Mouse (Mus musculus) layer of hippocampus, postnatal 25 days (tissue): ENCODE data around the gene Zbtb22. TPM values are rescaled to one million over a fixed set of nuclear protein-coding genes. Genes with fewer than 3 reads are reported as not detected.
"Not testable (repeated sequence)": the region's sequence is repeated elsewhere in the genome, so short reads cannot be mapped to it uniquely, and the experiment has no call there.

Source experiments
- DNase-seq, 2 experiments: peaks; one replicate each; pipeline ENCODE4 v3.0.0; 2022; ENCODE audit warnings: mixed read lengths in 2 of 2, low spot score in 1 of 2; ENCODE audit errors: extremely low spot score in 1 of 2
- total RNA-seq, 2 experiments: library from RNA; stranded (reverse); gene quantifications; 2 replicates each; pipeline ENCODE4 v1.2.3; 2021

The Zbtb22 gene
- 10 to 100 TPM; 27.7 to 29.6 TPM for total RNA-seq

- peak; percentile 83 to 85 for DNase-seq
Observed at GRCm38 (mm10) chr17:33915671-33916250, at the start of gene Zbtb22, which contains the start of gene Tapbp. Gene Zbtb22, plus strand, starts transcription at chr17:33915904. Gene Tapbp, plus strand, starts transcription at chr17:33915899.

GRCm38 (mm10) chr17:33873537-33873936 lies 42.2 kb upstream of the Zbtb22 start, which contains the start of gene Gm7029:
Gene Gm7029, plus strand, starts transcription at chr17:33873837.
- DNase-seq: not testable (repeated sequence)

- no peak for DNase-seq
Observed at GRCm38 (mm10) chr17:33874411-33874810, 41.3 kb upstream of the Zbtb22 start.

GRCm38 (mm10) chr17:33875797-33876196 lies 39.9 kb upstream of the Zbtb22 start:
- not testable (repeated sequence) for DNase-seq

GRCm38 (mm10) chr17:33884320-33884719 lies 31.4 kb upstream of the Zbtb22 start:
- DNase-seq: not testable (repeated sequence)

- not testable (repeated sequence) for DNase-seq
Observed at GRCm38 (mm10) chr17:33887802-33888201, 27.9 kb upstream of the Zbtb22 start.

GRCm38 (mm10) chr17:33888230-33888629 lies 27.5 kb upstream of the Zbtb22 start:
- not testable (repeated sequence) for DNase-seq

- not testable (repeated sequence) for DNase-seq
Observed at GRCm38 (mm10) chr17:33889941-33890532, 25.7 kb upstream of the Zbtb22 start.

GRCm38 (mm10) chr17:33890533-33891059 lies 25.1 kb upstream of the Zbtb22 start, which contains the start of gene Kifc1:
Gene Kifc1, minus strand, starts transcription at chr17:33890661.
- DNase-seq: peak; percentile 99 to 100

- no peak for DNase-seq
Observed at GRCm38 (mm10) chr17:33891357-33891756, 24.3 kb upstream of the Zbtb22 start.

- not testable (repeated sequence) for DNase-seq
Observed at GRCm38 (mm10) chr17:33891892-33892291, 23.8 kb upstream of the Zbtb22 start.

GRCm38 (mm10) chr17:33892429-33892828 lies 23.3 kb upstream of the Zbtb22 start:
- DNase-seq: no peak

- DNase-seq: not testable (repeated sequence)
Observed at GRCm38 (mm10) chr17:33893011-33893410, 22.7 kb upstream of the Zbtb22 start.

- no peak for DNase-seq
Observed at GRCm38 (mm10) chr17:33897114-33897794, 18.4 kb upstream of the Zbtb22 start.

- not testable (repeated sequence) for DNase-seq
Observed at GRCm38 (mm10) chr17:33898193-33898592, 17.5 kb upstream of the Zbtb22 start.

- no peak for DNase-seq
Observed at GRCm38 (mm10) chr17:33899642-33900041, 16.1 kb upstream of the Zbtb22 start.

GRCm38 (mm10) chr17:33900281-33900988 lies 15.3 kb upstream of the Zbtb22 start:
- no peak for DNase-seq

GRCm38 (mm10) chr17:33900989-33901314 lies 14.8 kb upstream of the Zbtb22 start:
- no peak for DNase-seq

- DNase-seq: no peak
Observed at GRCm38 (mm10) chr17:33901653-33902052, 14.1 kb upstream of the Zbtb22 start.

GRCm38 (mm10) chr17:33902079-33902478 lies 13.6 kb upstream of the Zbtb22 start:
- no peak for DNase-seq

- DNase-seq: no peak
Observed at GRCm38 (mm10) chr17:33902491-33902890, 13.2 kb upstream of the Zbtb22 start.
